Mouse (Mus musculus) retina, postnatal 1 day (tissue): ENCODE data around the gene Saxo1.

Experiments used
- DNase-seq: peaks from one replicate; pipeline ENCODE4 v3.0.0-alpha.2; 2012

Gene Saxo1

DNA sequence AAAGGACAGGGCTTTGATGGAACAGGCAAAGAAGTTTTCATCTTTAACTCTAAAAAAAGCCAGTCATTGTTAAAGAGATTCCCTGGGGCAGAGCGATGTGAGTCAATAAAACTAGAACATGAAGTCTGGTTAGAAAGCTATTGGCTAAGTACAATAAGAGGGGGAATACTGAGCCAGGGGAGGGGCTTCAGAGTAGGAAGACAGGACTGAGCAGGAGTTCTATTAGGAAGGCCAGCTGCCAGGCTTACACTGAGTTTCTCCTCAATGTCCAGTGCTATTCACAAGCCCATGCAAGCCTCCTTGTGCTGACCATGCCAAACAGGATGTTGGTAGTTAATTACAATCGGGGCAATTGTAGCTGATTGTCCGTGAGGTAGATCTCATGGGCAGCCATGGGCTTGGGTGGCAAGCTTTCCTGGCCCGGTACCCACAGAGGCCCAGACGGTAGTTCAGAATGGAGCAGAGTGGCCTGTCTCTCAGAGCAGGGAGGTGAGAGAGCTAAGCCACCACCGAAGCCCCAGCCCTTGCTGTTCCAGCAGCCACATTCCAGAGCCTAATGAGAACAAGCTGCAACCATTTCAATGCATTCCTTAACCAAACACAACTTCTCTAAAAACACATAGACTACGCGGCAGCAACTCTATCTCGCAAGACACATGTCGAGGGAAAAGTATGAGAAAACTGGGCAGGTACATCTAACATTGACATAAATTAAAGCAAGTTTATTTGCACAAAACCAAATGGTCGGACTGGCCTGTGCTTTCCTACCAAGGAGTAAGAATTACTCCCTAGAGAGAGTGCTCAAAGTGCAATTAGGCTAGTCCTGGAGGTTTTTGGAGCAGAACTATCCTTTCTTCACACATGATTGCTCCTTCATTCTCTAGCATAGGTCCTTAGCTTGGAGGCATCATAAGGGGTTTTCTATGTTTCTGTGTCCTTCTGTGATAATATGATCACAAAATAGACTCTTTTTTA is 30.7 kb downstream of the Saxo1 start:
- DNase-seq: peak; percentile 18

DNA sequence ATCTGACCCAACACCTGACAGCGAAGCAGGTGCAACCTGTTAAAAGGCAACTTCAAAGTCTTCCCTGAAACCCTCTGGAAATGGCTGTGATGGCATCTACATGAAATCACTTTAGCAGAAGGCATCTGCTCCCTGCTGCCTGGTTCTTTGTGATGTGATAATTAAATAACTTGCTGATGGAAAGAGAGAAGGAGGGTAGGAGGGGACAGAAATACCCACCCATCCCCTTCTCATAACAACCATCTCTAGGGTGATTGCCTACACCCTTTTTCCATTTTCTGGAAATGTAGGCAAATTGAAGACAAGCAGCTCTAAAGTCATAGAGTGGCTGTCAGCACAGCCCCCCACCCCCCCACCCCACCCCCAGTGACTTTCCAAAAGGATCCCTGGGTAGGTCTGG is 33.6 kb downstream of the Saxo1 start:
- DNase-seq: no peak

DNA sequence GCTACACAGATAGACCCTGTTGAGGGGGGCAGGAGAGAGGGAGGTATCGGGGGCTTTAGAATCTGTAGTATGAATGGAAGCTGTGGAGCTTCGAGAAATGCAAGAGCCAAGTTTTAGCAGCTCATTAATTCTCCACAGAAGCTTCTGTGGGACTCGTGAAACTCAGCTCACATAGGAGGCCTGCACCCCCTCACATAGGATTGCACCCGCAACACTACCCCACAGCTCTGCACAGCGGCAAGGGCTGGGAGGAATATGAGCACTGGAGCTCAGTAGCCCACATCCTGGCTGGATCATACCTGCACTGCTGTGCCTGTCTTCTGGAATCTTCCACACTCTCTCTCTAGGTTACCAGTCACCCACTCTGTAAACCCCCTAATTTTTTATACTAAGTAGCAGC is 34.4 kb downstream of the Saxo1 start:
- no peak for DNase-seq

DNA sequence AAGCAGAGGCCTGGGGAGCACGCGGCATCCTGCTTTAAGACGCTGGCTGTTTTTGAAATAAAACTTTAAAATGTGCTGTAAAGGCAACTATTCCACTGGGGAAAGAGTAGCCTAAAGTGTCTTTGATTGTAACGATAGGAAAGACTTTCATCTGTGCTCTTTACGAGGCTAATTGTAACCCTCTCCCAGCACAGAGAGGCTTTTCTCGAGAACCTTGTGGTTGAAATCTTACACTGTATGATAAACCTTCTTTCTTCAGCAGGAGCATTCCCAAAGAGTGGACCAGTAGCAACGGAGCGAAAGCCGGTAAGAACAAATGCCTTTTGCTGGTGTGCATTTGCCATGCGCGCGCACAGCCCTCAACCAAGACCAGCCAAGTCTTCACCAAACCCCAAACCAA is 37.4 kb downstream of the Saxo1 start:
- DNase-seq: no peak

DNA sequence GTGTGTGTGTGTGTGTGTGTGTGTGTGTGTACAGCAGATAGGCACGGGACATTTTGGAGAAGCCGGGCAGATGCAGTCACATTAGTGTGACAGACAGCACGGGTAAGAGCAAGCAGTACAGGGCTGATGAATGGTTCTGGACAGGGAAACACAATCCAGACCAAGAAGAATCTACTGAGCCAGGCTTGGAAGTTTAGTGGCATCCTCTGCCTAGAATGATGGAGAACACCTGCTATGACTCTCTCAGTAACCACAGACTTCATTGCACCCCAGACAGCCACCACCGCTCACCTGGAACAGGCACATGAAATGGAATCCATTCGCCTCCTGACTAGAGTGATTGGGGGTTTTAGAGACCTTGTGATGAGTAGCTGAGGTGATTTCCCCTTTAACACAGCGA is 38.2 kb downstream of the Saxo1 start:
- DNase-seq: no peak

DNA sequence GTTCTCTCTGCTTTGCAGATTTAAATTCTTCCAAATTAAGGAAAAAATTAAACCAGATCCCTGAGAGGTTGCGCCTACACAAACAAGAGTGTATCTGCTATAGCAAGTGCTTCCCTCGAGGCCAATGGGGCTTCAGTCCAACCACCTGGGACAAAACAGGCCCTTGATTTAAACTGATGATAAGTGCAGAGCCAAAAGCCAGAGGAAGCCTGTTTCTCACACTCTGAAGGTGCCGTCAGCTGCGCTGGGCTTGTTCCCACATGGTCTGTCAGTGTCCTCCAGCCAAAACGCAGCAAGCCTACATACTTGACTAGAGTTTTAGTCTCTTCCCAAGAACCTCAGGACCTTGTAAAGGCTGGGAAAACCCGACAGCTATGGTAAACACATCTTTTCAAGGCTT is 53.5 kb downstream of the Saxo1 start:
- no peak for DNase-seq

DNA sequence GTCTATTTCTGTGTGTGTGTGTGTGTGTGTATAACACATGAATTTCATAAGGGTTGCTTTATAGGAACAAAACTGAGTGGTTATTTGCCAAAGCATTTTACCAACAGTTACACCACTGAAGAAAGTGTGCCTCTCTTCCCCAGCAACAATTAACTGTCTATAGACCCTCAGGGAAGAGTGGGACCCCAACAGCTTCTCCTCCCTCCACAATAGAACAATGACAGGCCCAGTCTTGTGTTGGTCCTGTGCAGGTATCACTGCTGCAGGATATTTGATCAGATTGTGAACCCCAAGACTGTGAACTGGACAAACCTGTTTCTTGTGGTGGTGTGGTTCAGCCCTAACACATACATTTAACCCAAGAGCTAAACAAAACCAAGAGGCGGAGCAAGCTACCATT is 58.6 kb downstream of the Saxo1 start:
- no peak for DNase-seq

DNA sequence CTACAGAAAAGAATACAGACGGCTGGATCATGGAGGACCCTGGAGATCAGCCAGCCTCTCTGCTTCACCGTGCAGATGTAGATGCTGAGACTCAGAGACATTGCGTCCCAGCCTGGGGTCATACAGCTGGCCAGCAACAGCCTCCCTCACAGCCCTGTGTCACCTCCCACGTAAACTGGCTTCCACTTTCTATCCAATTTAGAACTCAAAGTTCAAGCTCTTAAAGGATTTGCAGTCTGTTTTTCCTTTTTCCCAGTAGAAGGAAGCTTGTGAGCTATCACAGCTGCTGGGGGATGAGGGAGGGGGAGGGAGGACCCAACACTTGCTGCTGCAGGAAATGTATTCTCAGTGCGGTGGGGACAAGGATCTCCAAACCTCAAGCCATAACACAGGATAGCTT is 59.4 kb downstream of the Saxo1 start:
- DNase-seq: peak; percentile 3

DNA sequence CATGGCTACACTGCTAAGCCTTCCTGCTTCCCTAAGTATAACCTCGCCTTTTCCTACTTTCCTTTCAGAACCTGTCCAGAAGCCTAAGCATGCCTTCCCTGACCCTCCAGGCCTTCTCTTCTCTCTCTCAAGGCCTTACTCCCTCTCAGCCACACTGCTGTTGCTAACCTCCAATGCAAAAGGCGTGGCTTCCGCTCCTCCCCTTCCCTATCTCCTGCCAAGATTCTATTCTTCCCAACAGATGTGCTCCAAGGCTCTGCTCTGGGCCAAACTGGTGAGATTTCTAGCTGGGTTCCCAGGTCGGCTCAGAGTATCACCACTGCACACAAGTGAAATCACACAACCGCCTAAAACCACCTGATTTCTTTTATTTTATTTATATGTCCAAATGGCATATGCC is 69.0 kb downstream of the Saxo1 start:
- no peak for DNase-seq

DNA sequence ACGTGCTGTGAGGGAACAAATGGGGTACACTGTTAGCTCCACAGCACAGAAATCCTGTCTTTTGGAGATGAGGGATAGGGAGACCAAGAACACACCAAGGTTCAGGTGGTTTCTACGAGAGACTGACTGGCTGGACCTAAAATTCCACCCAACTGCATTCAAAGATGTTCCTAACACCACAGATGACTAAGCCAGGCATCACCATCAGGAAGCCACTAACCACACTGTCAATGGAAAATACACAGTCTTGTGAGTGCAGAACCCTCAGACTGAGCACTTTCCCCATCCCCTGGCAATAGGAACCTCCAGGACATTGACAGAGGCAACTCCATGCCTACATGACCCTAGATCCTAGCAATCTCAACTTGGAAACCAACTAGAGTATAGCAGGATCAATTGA is 71.2 kb downstream of the Saxo1 start:
- no peak for DNase-seq

DNA sequence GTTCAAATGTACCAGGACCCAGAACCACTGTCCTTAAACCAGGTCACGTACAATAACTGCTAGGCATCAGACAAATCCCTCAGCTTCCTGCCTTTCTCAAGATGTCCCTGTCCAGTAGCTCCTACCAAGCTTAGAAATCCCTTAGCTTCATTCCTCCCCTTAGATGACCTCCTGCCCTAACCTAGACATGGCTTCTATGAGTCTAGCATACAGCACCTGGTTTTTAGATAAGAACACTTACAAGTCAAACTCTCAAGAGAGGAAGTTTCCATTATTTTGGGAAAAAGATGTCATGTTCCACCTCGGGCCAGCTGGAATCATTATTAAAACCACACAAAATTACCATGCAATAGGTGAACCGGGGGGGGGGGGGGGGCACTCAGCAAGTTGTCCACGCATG is 71.6 kb downstream of the Saxo1 start:
- DNase-seq: no peak

DNA sequence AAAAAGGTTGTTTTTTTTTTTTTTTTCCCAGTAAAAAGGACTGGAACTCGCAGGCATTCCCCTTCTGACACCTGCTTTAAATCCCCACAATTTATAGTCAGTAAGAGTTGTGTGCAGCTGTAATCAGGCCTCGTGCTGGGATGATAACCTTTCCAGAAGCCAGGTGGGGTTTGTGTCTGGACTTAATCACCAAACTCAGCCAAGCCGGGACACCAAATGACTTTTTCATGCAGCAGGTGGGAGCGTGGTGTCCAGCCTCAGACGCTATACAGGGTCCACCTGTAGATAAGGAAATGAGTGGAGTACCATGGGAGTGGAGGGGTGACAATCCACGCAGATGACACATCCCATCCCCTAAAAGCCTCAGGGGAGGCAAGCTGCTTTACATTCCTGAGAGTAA is 73.1 kb downstream of the Saxo1 start:
- no peak for DNase-seq

DNA sequence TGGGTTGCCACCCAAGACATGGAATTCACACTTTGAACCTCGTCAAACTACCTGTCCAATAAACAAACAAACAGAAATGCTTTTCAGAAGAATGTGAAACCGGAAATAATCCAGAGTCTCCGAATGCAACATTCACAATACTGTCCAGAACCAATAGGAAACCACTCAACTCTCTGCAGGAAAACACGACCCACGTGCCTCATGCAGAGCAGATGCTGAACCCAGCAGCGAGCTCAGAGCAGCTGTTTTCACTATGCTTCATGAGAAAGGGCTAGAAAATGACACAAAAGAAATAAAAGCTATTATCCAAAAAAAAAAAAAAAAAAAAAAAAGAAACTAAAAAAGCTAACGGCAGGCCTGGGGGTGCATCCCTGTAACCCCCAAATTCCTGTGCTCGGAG is 74.4 kb downstream of the Saxo1 start:
- no peak for DNase-seq

DNA sequence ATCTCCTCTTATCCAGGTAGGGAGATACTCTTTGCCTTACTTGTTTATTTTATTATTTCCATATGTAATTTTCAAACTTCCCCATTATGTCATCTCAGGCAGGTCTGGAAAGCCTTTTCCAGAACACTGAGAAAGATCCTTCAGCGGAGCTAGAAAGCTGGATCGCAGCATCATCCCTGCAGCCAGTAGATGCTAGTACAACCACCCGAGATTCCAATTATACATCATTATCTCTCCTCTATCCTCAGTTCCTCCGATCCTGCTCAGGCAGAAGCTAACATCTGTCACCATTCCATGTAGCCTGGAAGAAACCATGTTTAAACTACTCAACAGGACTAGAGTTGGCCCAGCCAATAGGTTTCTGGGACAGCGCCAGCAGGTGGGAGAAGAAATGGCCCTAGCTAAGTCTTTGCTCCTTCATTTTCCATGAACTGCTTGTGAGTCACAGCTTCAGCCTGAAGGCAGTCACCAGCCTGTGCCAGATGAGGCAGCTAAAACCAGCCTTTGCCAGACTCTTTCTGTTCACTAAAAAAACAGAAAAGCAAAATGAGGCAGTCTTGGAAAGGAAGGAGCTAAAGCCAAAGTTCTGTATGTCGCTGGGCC is 75.0 kb downstream of the Saxo1 start:
- no peak for DNase-seq

DNA sequence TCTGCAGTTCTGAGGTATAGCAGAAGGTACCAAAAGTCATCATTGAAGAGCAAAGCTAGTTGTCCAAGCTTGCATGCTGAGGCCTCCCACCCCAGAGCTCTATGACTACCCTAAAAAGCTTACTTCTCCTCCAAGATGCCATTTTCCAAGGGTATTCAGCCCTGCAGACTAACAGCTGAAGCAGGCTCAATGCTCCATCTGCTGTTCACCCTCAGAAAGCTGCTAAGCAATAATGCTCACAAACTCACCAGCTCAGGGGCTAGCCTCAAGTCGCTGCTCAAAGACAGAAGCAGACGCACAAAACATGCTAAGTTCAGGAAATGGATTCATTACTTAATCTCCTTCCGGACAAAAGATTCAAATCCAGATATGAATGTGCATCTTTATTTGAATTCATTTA is 77.2 kb downstream of the Saxo1 start:
- DNase-seq: no peak

DNA sequence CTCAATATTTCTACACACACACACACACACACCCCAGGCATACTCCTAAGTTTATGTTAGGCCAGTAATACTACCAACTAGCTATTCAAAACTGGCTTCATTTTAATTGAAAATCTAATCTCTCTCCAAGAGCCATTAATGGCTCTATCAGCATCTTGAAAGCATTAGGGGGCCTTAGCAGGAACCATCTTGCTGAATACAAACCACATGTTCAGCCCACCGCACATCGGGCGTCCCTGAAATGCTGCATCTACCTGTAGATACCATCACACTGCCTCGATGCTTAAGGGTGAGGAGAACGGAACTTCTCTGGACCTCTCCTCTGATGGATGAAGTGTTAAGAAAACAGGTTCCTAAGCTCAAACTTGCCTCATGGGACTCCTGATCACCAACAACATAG is 93.3 kb downstream of the Saxo1 start:
- no peak for DNase-seq

DNA sequence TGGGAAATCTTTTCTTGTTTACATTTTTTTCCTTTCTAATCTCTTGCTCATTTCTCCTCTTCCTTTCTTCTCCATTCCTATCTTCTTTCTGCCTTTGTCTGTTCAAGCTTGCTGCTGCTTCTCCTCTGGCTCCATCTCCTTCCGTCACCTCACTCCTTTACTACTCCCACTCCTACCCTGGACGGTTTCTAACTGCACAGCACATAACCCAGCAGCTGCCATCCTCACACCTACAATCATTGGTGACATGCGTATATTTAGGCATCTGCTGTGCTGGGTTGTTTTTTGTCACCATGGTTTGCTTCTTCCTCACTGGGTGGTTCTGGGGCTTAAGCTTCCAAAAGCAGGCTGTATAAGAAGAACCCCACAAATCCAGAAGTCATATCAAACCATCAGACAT is 107.7 kb downstream of the Saxo1 start:
- DNase-seq: no peak

DNA sequence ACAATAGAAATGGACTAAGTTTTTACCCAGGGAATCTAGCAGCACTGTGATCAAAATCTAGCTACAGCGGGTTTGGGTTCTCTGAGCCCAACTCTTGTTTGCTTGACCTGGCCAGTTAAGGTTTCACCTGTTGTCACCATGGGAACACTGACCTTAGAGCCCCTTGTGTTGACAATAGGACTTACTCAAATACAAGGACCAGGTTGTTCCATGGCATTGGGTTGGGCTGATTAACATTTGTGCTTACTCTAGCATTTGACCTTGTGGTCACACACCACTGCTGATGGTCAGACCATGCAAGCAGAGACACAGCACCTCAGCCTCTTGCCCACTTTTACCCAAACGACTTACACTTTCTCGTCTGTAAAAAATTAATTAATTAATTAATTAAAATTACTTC is 121.8 kb downstream of the Saxo1 start:
- no peak for DNase-seq

DNA sequence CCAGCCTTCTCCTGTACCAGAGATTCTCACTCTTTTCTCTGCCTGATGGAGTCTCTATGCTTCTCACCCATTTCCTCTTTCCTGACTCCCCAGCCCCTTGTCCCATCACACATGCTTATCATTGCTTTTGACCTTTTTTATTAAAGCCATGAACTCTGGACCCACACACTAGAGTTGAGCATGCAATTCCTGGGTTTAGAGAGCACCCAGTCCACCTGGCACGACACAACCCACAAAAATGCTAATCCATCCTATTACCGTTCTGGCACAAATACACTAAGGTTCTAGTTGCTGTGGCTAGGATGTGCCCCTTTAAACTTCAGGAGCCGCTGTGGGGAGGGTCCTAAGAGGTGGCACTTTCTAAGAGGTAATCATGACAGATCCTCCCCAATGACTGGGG is 122.5 kb downstream of the Saxo1 start:
- no peak for DNase-seq

DNA sequence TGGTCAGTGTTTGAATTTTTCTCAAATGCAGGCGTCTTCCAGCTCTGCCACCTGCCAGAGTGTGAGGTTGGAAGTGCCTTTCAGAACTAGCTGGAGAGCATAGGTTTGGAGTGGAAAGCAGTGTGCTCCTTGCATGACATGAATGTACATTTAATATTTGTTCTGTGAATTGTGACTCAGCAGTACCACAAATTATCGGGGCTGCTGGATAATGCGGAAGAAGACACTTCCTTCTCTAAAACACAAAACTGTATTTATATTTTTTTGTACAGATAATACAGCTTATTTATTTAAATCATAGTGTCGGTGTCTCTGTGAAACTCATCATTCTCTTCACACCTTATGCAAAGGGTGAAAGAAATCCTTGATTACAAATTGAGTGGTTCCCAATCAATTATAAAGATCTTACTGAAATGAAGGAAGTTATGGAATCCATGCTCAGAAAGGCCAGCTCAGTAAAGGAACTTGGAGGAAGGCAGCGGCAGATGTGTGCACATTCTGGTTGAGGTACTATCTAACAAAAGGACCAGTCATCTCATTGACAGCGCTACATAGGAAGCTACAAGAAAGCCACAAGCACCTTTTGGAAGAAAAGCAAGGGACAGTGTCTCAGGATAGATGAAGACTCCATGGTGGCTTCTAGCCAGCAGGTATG is 129.9 kb downstream of the Saxo1 start:
- no peak for DNase-seq

DNA sequence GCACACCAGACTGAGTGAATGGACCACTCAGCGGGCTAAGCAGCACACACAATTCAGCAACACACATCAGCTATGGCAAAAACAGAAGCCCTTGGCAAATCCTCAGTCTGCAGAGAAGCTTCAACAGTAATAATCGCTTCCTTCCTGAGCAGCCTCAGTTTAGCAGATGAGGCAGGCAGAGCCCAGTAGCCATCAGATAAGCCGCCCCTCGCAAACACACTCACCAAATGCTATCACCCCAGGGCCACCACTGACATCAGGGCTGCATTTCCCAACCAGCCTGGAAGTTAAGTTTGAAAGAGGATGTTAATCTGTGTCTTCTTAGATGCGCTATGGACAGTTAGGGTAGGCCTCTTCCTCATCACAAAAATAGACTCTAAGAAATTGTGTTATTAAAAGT is 130.8 kb downstream of the Saxo1 start:
- no peak for DNase-seq

DNA sequence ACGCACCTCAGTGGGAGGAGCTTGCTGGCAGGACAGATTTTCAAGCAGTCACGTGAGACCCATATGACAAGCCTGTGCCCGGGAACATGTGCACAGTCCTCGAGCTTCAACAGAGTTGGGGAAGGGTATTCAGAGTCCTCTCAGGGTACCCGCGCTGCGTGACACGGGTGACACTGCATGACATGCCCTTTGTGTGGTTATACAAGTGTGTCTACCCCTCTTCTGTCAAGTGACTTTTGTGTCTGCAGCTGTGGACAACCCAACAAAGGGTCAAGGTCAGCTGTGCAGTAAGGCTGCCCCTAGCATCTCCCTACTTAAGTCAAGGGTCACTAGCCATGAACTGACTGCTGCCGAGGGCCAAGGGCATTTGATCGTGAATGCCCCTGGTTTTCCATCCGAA is 131.6 kb downstream of the Saxo1 start:
- no peak for DNase-seq

DNA sequence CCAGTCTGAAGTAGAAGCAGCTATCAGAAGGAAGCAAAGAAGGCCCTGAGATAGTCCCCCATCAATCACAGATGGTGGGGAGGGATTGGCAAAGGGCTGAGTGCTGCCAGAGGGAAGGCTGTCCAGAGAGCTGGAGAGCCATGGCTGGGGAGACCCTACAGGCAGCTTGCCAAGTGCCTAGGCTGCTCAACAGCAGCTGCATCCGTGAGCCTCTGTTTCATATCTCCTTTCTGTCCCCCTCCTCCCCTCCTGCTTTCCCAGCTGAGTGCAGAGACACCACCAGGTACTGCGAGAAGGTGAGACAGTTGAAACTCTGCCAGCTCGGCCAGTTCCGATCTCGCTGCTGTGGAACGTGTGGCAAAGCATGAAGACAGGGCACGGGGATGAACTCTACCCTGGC is 132.5 kb downstream of the Saxo1 start:
- DNase-seq: no peak

DNA sequence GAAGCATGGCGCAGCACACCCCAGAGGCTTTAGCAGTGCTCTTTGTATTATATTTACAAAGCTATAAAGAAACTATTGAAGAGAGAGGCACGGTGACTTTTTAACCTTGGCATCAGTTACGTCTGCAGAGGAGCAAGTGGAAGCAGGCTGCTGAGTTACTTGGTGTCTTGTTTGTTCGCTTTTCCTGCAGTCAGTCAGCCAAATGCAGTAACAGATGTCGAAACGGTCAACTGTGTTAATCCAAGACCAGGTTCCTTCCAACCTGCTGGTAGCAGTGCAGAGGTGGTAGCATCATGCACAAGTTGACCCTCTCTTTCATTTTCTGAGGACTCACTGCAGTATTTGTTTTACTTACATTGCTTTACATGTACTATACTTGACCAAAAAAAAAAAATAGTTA is 135.5 kb downstream of the Saxo1 start:
- DNase-seq: no peak
